Mouse (Mus musculus): ENCODE data around the gene Mex3a. TPM values are rescaled to one million over a fixed set of nuclear protein-coding genes. Genes with fewer than 3 reads are reported as not detected.
"Not testable (repeated sequence)": the region's sequence is repeated elsewhere in the genome, so short reads cannot be mapped to it uniquely, and the experiment has no call there.

Gene Mex3a
- polyA plus RNA-seq, 1 experiment from 2014 or later, result 21.0 TPM

DNA sequence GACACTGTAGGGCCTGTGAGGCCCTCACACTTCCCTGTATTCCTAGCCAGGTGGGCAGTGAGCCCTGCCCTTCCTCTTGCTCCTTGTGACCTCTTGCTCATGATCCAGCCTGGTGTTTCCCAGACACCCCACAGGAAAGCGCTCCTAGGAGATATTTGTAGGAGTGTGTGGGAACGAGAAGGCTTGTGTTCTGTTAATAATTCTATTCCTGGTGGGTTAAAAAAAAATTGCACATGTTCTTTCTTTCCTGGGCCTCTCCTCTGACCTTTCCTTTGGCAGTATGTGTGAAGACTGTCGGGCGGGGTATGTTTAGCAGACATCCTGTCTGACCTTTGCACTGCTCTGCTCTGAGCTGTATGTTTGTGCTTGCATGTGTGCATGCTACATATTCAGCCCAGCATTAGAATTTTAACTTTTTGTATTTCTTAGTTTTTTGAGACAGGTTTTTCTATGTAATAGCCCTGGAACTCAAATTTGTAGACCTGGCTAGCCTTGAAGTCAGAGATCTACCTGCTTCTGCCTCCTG is 34.4 kb downstream of the Mex3a start:
- no peak for ATAC-seq (ENCODE audit: insufficient number of reproducible peaks, low FRiP score, low TSS enrichment, low read depth)
- no peaks in the 10 kb centered on the region for H3K27me3 ChIP-seq
- H3K4me1 ChIP-seq, result no peaks in the 10 kb centered on the region
- 85% methylated on average over 4 of the region's 4 CpGs for WGBS
- no peak overlapping the region for H3K9ac ChIP-seq
- peaks cover 87% of the 10 kb centered on the region for H3K36me3 ChIP-seq
- H3K9me3 ChIP-seq, result no peaks in the 10 kb centered on the region
- H3K27ac ChIP-seq, result no peak overlapping the region
- no peak overlapping the region for H3K4me2 ChIP-seq
- no peak overlapping the region for H3K4me3 ChIP-seq

DNA sequence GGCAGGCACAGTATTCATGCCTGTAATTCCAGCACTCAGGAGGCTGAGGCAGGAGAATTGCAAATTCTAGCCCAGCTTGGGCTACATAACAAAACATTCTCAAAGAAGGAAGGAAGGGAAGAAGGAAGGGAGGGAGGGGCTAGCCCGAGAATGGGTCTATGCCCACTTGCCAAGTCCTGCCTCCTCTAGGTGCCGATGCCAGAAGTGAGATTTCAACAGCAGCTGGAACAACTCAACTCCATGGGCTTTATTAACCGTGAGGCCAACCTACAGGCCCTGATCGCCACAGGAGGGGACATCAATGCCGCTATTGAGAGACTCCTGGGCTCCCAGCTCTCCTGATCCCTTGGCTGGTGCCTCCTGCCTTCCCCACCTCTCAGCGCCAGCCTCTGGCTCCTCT is 35.7 kb downstream of the Mex3a start:
- Histone ChIP-seq H3K27me3 (no peaks in the 10 kb centered on the region), H3K4me2 (no peak overlapping the region), H3K27ac (no peak overlapping the region), H3K4me1 (no peaks in the 10 kb centered on the region), H3K9me3 (no peaks in the 10 kb centered on the region), H3K9ac (no peak overlapping the region), H3K36me3 (peaks cover 74% of the 10 kb centered on the region), H3K4me3 (no peak overlapping the region)
- 86% methylated on average over 6 of the region's 6 CpGs for WGBS
- no peak for ATAC-seq (ENCODE audit: insufficient number of reproducible peaks, low FRiP score, low TSS enrichment, low read depth)

DNA sequence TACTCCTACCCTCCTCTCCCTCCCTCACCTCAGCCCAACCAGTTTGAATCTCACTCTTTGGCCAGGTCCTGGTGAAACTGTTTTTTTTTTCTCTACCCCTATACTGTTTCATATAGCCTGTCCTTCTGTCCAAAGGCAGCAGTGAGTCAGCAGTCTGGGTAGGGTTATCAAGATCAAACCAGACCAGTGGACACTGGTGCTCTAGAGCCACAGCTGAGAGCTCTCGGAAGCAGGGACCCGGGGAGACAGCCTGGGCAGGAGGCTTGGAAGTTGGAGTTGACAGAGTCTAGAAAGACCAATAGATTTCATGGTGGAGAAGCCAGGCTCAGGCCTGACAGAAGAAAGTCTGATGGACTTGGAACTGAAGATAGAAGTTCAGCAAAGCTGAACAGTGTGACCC is 36.4 kb downstream of the Mex3a start:
- no peak for ATAC-seq (ENCODE audit: insufficient number of reproducible peaks, low FRiP score, low TSS enrichment, low read depth)
- Histone ChIP-seq H3K9me3 (no peaks in the 10 kb centered on the region), H3K4me1 (no peaks in the 10 kb centered on the region), H3K36me3 (peaks cover 67% of the 10 kb centered on the region), H3K27ac (no peak overlapping the region), H3K27me3 (no peaks in the 10 kb centered on the region), H3K9ac (no peak overlapping the region), H3K4me3 (no peak overlapping the region), H3K4me2 (no peak overlapping the region)
- WGBS, result 94% methylated on average over 2 of the region's 2 CpGs

GRCm38 (mm10) chr3:88569093-88569492 is 36.9 kb downstream of the Mex3a start:
- Histone ChIP-seq H3K9me3 (no peaks in the 10 kb centered on the region), H3K27me3 (no peaks in the 10 kb centered on the region), H3K4me1 (no peaks in the 10 kb centered on the region), H3K9ac (no peak overlapping the region), H3K4me2 (no peak overlapping the region), H3K27ac (no peak overlapping the region), H3K36me3 (peaks cover 62% of the 10 kb centered on the region), H3K4me3 (no peak overlapping the region)
- 97% methylated on average over 2 of the region's 2 CpGs for WGBS
- ATAC-seq (ENCODE audit: insufficient number of reproducible peaks, low FRiP score, low TSS enrichment, low read depth), result no peak

GRCm38 (mm10) chr3:88569694-88570093 is 37.5 kb downstream of the Mex3a start:
- Histone ChIP-seq H3K9me3 (no peaks in the 10 kb centered on the region), H3K27ac (no peak overlapping the region), H3K27me3 (no peaks in the 10 kb centered on the region), H3K4me1 (no peaks in the 10 kb centered on the region), H3K4me2 (no peak overlapping the region), H3K4me3 (no peak overlapping the region), H3K9ac (no peak overlapping the region), H3K36me3 (peaks cover 56% of the 10 kb centered on the region)
- ATAC-seq (ENCODE audit: insufficient number of reproducible peaks, low FRiP score, low TSS enrichment, low read depth), result no peak
- 90% methylated on average over 5 of the region's 5 CpGs for WGBS

DNA sequence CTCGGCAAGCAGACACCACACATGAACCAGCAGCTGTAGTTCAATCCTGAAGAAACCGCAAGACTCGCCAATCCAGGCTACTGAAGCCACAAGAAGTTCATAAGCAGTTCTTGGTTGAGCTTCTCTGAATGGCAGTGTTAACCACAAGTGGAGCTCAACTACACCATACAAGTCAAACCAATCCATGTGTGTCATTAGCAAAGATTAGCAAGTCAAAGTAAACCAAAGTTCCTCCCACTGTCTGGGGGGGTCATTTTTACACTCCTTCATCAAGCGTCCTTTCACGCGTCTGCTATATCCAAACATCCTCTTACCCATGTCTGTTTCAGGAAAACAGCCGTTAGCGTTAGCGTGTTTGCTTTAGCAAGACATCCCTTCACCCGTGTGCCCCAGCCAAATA is 38.1 kb downstream of the Mex3a start:
- H3K4me1 ChIP-seq, result no peaks in the 10 kb centered on the region
- no peak overlapping the region for H3K27ac ChIP-seq
- H3K4me2 ChIP-seq, result no peak overlapping the region
- H3K27me3 ChIP-seq, result no peaks in the 10 kb centered on the region
- H3K36me3 ChIP-seq, result peaks cover 49% of the 10 kb centered on the region
- no peak overlapping the region for H3K9ac ChIP-seq
- no peaks in the 10 kb centered on the region for H3K9me3 ChIP-seq
- WGBS, result 91% methylated on average over 10 of the region's 10 CpGs
- ATAC-seq (ENCODE audit: insufficient number of reproducible peaks, low FRiP score, low TSS enrichment, low read depth), result no peak
- H3K4me3 ChIP-seq, result no peak overlapping the region

GRCm38 (mm10) chr3:88571856-88572255 is 39.7 kb downstream of the Mex3a start:
- no peak for ATAC-seq (ENCODE audit: insufficient number of reproducible peaks, low FRiP score, low TSS enrichment, low read depth)
- Histone ChIP-seq H3K27me3 (no peaks in the 10 kb centered on the region), H3K4me2 (no peak overlapping the region), H3K4me1 (no peaks in the 10 kb centered on the region), H3K27ac (no peak overlapping the region), H3K9me3 (no peaks in the 10 kb centered on the region), H3K9ac (no peak overlapping the region), H3K36me3 (peaks cover 34% of the 10 kb centered on the region), H3K4me3 (no peak overlapping the region)
- WGBS, result 82% methylated on average over 1 of the region's 1 CpGs

DNA sequence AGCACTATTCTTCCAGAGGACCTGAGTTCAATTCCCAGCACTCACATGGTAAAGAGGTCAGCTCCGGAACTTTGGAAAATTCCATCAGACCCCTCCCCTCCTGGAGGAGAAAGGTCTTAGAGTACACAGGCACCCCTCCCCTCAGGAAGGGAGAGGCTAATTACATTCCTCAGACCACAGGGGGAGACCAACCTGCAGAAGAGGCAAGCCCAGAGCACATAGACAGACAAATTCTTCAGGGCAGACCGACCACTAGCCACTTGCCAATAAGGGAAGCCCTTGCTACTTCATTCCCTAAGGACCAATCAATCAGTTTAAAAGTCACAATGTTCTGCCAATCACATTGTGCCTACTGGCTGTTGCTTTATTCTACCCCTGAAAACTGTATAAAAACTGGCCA is 40.6 kb downstream of the Mex3a start:
- H3K27me3 ChIP-seq, result no peaks in the 10 kb centered on the region
- H3K27ac ChIP-seq, result no peak overlapping the region
- no peaks in the 10 kb centered on the region for H3K4me1 ChIP-seq
- H3K9me3 ChIP-seq, result no peaks in the 10 kb centered on the region
- peaks cover 26% of the 10 kb centered on the region for H3K36me3 ChIP-seq
- H3K9ac ChIP-seq, result no peak overlapping the region
- H3K4me3 ChIP-seq, result no peak overlapping the region
- H3K4me2 ChIP-seq, result no peak overlapping the region
- no peak for ATAC-seq (ENCODE audit: insufficient number of reproducible peaks, low FRiP score, low TSS enrichment, low read depth)
- 69% methylated on average over 2 of the region's 2 CpGs for WGBS

- H3K9me3 ChIP-seq, result no peaks in the 10 kb centered on the region
- peaks cover 16% of the 10 kb centered on the region for H3K36me3 ChIP-seq
- no peak overlapping the region for H3K4me2 ChIP-seq
- no peaks in the 10 kb centered on the region for H3K27me3 ChIP-seq
- 76% methylated on average over 2 of the region's 2 CpGs for WGBS
- no peaks in the 10 kb centered on the region for H3K4me1 ChIP-seq
- ATAC-seq (ENCODE audit: insufficient number of reproducible peaks, low FRiP score, low TSS enrichment, low read depth), result no peak
- H3K27ac ChIP-seq, result no peak overlapping the region
- H3K9ac ChIP-seq, result no peak overlapping the region
- H3K4me3 ChIP-seq, result no peak overlapping the region
Observed at GRCm38 (mm10) chr3:88573810-88574209, 41.6 kb downstream of the Mex3a start.

DNA sequence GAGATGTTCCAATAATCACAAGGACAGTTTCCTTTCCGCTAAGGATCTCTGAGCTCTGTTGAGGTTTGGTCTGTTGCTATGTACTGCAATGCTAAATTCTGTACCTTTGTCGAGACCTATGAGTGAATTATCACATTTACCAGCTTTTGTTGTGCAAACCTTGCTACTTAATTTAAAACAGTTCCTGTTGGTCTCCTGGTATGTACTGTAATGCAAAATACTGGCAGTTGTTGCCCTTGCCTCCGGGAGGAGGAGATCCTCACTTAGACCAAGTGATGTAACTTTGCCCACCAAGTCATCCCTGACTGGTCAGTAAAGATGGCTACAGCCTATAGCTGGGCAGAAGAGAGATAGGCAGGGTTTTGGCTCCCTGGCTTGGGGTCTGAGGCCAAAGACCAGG is 43.3 kb downstream of the Mex3a start, which contains the start of gene Ssr2:
Gene Ssr2, plus strand, starts transcription at position 337 of the 400 bp plus-strand sequence.
- Histone ChIP-seq H3K9ac (no peak within 1 kb of the TSS), H3K4me1 (peaks cover 5% of the 10 kb centered on the region), H3K9me3 (no peaks in the 10 kb centered on the region), H3K27ac (no peak within 1 kb of the TSS), H3K4me2 (no peak within 1 kb of the TSS), H3K36me3 (no peaks in the 10 kb centered on the region), H3K27me3 (no peaks in the 10 kb centered on the region), H3K4me3 (no peak within 1 kb of the TSS)
- ATAC-seq (ENCODE audit: insufficient number of reproducible peaks, low FRiP score, low TSS enrichment, low read depth), result no peak
- 83% methylated on average over 3 of the region's 3 CpGs for WGBS

DNA sequence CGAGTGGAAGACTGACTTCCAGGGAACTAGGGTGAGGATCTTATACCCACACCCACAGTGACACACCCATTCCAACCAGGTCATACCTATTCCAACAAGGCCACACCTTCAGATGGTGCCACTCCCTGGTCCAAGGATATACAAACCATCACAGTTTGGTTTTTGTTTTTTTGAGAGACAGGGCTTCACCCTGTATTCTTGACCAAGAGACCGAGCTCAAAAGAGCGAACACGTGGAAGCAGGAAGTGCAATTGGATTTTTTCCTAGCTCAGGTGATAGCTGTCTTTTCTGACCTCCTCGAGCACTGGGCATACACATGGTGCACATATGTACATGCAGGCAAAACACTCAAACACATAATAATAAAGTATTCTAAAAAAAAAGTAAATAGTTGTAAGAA is 45.7 kb downstream of the Mex3a start:
- H3K36me3 ChIP-seq, result peaks cover 17% of the 10 kb centered on the region
- H3K27ac ChIP-seq; ATAC-seq (ENCODE audit: insufficient number of reproducible peaks, low FRiP score, low TSS enrichment, low read depth); H3K4me3 ChIP-seq; H3K9ac ChIP-seq; H3K27me3 ChIP-seq; H3K9me3 ChIP-seq; H3K4me2 ChIP-seq: not testable (repeated sequence)
- peaks cover 11% of the 10 kb centered on the region for H3K4me1 ChIP-seq
- WGBS, result 81% methylated on average over 5 of the region's 5 CpGs

DNA sequence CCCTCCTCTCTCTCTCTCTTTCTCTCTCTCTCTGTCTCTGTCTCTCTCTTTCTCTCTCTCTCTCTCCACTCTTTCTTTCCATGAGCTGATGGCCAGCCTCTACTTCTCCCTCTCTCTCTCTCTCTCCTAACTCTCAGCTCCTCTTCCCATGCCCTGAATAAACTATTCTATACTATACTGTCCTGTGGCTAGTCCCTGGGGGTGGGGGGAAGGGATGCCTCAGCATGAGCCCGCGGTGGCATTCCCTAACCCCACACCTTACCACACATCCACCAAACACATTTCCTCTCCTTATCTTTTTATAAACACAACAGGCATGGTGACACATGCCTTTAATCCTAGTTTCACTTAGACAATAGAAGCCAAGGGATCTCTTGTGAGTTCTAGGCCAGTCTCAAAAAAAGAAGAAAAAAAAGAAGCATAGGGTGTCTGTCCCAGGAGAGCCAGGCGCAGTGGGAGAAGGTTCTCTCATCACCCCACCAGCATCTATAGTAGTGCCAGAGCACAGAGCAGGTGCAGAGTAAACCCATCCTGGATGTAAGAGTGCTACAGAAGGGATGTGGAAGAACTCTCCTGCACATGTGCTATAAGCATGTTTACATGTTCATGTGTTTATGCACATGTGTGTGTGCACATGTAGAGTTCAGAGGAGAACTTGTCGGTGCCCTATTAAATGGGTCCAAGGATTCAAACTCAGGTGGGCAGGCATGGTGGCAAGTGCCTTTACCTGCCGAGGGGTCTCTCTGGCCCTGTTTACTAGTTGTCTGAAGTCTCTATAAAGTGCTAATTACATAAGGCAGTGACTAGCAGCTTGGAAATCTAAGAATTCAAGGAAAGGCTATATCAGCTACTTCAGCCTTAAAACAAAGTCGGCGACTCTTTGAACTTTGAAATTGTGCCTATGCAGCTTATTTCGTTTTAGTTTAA is 46.6 kb downstream of the Mex3a start:
- WGBS, result 50% methylated on average over 8 of the region's 8 CpGs
- H3K36me3 ChIP-seq, result peaks cover 26% of the 10 kb centered on the region
- peak overlapping the region; percentile 82 for H3K4me3 ChIP-seq
- H3K9ac ChIP-seq, result no peak overlapping the region
- ATAC-seq (ENCODE audit: insufficient number of reproducible peaks, low FRiP score, low TSS enrichment, low read depth), result no peak
- no peak overlapping the region; the same call in 1 of the 2 replicates for H3K27ac ChIP-seq
- no peaks in the 10 kb centered on the region for H3K9me3 ChIP-seq
- peaks cover 11% of the 10 kb centered on the region for H3K4me1 ChIP-seq
- peak overlapping the region; percentile 52 for H3K4me2 ChIP-seq
- H3K27me3 ChIP-seq, result no peaks in the 10 kb centered on the region
